Mouse (Mus musculus): ENCODE results near the gene 2210010C04Rik.
"Not testable (repeated sequence)": the region's sequence is repeated elsewhere in the genome, so short reads cannot be mapped to it uniquely, and the experiment has no call there.

The 2210010C04Rik gene

DNA sequence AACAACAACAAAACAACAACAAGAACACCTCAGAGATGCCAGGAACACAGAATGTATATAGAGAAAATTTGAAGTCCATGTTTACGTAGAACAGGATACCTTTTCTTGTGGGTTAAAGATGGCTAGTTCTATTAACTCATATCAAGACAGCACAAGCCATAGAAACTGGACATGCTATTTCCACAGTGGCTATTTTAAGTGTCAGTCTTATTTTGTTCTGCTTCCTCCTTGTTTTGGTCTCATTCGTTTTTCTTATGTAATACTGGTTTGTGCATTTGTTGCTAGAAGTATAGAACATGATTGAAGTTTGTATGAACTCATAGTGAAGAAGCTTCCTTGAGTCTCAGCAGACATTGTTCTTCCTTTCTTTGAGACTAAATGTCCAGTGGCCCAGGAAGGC lies 16.2 kb downstream of the 2210010C04Rik start:
- DNase-seq (ENCODE audit: low spot score in 2 of 2), result no peak

DNA sequence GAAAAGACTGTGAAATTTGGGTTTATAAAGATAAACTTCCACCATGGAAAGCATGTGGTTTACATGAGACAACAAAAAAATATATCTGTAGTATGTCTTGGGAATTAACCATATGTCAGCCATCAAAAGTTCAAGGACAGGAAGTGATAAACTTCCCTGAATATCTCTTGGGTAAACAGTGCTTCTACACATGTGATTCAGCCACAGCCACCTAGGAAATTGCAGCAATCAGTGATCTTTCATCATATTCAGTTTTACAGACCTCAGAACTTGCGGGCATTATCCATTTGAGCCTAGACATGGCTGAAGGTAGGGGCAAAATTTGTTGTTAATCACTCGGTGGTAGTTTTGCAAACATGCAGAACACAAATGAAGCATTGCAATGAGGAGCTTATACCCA lies 16.7 kb downstream of the 2210010C04Rik start:
- no peak for DNase-seq (ENCODE audit: low spot score in 2 of 2)

DNA sequence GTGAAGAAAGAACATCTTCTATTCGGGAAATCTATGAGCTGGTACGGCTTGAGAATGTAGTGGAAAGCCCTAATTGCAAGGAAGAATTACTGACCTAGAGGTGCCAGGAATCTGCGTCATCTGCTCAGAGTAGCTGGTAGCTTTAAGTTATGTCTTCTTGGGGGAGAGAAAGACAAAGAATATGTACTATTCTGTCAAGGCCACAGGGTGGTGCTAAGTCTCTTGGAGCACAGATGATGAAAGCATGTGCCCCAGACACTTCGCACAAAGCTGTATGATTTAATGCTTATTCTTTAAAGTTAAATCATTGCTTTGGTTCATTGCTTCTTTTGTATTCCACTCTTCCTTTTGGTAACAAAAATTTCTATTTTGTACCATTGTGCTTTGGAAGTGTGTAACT lies 20.2 kb downstream of the 2210010C04Rik start:
- DNase-seq (ENCODE audit: low spot score in 2 of 2), result no peak

DNA sequence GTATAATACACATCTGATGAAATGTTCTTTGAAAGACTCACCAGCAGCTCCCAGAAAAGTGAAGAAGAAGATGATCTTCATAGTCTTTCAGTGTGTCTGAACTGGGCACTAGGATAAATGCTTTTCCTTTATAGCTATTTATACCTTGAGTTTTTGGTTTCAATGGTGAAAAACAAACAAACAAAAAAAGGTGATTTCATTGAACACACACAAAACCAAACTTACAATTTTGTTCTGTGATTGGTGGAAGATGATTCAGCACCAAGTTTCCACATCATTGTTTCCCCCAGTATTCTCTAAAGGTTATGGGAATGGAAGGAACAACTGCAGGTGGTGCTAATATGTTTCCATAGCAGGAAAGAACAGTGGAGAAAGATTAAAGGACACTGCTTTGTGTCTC lies 35.9 kb downstream of the 2210010C04Rik start, which contains the start of gene Gm2663:
Gene Gm2663, minus strand, starts transcription at position 101 of the 400 bp plus-strand sequence.
- DNase-seq (ENCODE audit: low spot score in 2 of 2), result not testable (repeated sequence)
